Mouse (Mus musculus) CH12.LX (cell line): ENCODE measurements around the gene Med29.
A peak's percentile ranks its signal among the peaks of the same experiment; 100 is the strongest.

Experiments used
- RCOR1 ChIP-seq: conservative IDR thresholded peaks from 2 replicates; pipeline ENCODE4 v1.6.1; 2012; ENCODE audit warnings: low read depth, mild to moderate bottlenecking, inconsistent platforms, low read length, improper control_type of control experiment
- TCF12 ChIP-seq: IDR thresholded peaks from 2 replicates; pipeline ENCODE4 v1.6.1; 2014; ENCODE audit warnings: low read depth, mild to moderate bottlenecking, inconsistent platforms, low read length, improper control_type of control experiment

- TF ChIP-seq RCOR1 = no peak
- peak; percentile 79 for TF ChIP-seq TCF12
These were observed at the start of gene Med29, which contains the start of gene Paf1 for GRCm38 (mm10) chr7:28392429-28393271.
